Mouse (Mus musculus) midbrain, embryonic 12.5 days (tissue): Measurements from ENCODE around the gene P3h1. TPM values are rescaled to one million over a fixed set of nuclear protein-coding genes. Genes with fewer than 3 reads are reported as not detected.
"Not testable (repeated sequence)": the region's sequence is repeated elsewhere in the genome, so short reads cannot be mapped to it uniquely, and the experiment has no call there.

Source experiments
- ATAC-seq: fragments of 200-750 bp; cut with Nextera tagmentation; 2 replicates; pipeline ENCODE4 v1.8.0; 2017; ENCODE audit warnings: low read depth, moderate TSS enrichment, moderate library complexity; ENCODE audit not compliant: low FRiP score
- H3K27ac ChIP-seq: fragments of 300-500 bp; sonication (generic); replicated peaks from 2 replicates; pipeline ENCODE4 v1.5.1; 2016; ENCODE audit warnings: mild to moderate bottlenecking
- H3K27me3 ChIP-seq: fragments of 300-500 bp; sonication (generic); 2 replicates; pipeline ENCODE4 v1.6.1; 2016; ENCODE audit warnings: mild to moderate bottlenecking
- H3K36me3 ChIP-seq: fragments of 300-500 bp; sonication (generic); 2 replicates; pipeline ENCODE4 v1.6.1; 2016
- H3K4me1 ChIP-seq: fragments of 300-500 bp; sonication (generic); 2 replicates; pipeline ENCODE4 v1.6.1; 2016
- H3K4me2 ChIP-seq: fragments of 300-500 bp; sonication (generic); replicated peaks from 2 replicates; pipeline ENCODE4 v1.6.1; 2016; ENCODE audit warnings: mild to moderate bottlenecking, moderate library complexity
- H3K4me3 ChIP-seq: fragments of 300-500 bp; sonication (generic); 2 replicates; pipeline ENCODE4 v1.5.1; 2016; ENCODE audit warnings: mild to moderate bottlenecking
- H3K9ac ChIP-seq: fragments of 300-500 bp; sonication (generic); replicated peaks from 2 replicates; pipeline ENCODE4 v1.6.1; 2016; ENCODE audit warnings: mild to moderate bottlenecking, moderate library complexity
- H3K9me3 ChIP-seq: fragments of 300-500 bp; sonication (generic); 2 replicates; pipeline ENCODE4 v1.6.1; 2016; ENCODE audit warnings: mild to moderate bottlenecking
- WGBS: fragments of 180-500 bp; shearing (Covaris S2); methylation state at CpG from one replicate; pipeline ENCODE4 v1.1.7; 2016; 5-methylcytosine and 5-hydroxymethylcytosine counted together
- polyA plus RNA-seq: library from polyadenylated mRNA; unstranded; fragments of >200 nt; fragmentation: Nextera tagmentation; extraction: Ambion mirVana; gene quantifications from 2 replicates; pipeline ENCODE4 v1.2.1, GENCODE M21; 2016

The P3h1 gene
- polyA plus RNA-seq, 1 experiment from 2014 or later, result 17.7 TPM

GRCm38 (mm10) chr4:119257083-119257482, 24.4 kb downstream of the P3h1 start:
- H3K9ac ChIP-seq, result no peak overlapping the region
- no peak overlapping the region for H3K4me2 ChIP-seq
- no peak for ATAC-seq
- H3K27ac ChIP-seq, result no peak overlapping the region
- 81% methylated on average over 6 of the region's 6 CpGs for WGBS
- peaks cover 19% of the 10 kb centered on the region for H3K4me1 ChIP-seq
- no peaks in the 10 kb centered on the region for H3K27me3 ChIP-seq
- H3K36me3 ChIP-seq, result no peaks in the 10 kb centered on the region
- H3K4me3 ChIP-seq, result no peak overlapping the region
- no peaks in the 10 kb centered on the region for H3K9me3 ChIP-seq

GRCm38 (mm10) chr4:119259344-119260254, 26.9 kb downstream of the P3h1 start:
- Histone ChIP-seq H3K4me1 (peaks cover 7% of the 10 kb centered on the region), H3K4me2 (no peak overlapping the region), H3K9me3 (no peaks in the 10 kb centered on the region), H3K4me3 (no peak overlapping the region), H3K36me3 (no peaks in the 10 kb centered on the region), H3K27ac (no peak overlapping the region), H3K9ac (no peak overlapping the region), H3K27me3 (no peaks in the 10 kb centered on the region)
- WGBS, result 78% methylated on average over 15 of the region's 15 CpGs
- no peak for ATAC-seq

- no peaks in the 10 kb centered on the region for H3K9me3 ChIP-seq
- no peaks in the 10 kb centered on the region for H3K4me1 ChIP-seq
- no peaks in the 10 kb centered on the region for H3K36me3 ChIP-seq
- H3K9ac ChIP-seq, result no peak overlapping the region
- H3K4me3 ChIP-seq, result no peak overlapping the region
- no peak overlapping the region for H3K27ac ChIP-seq
- no peak overlapping the region for H3K4me2 ChIP-seq
- H3K27me3 ChIP-seq, result no peaks in the 10 kb centered on the region
- ATAC-seq, result no peak
- WGBS, result 66% methylated on average over 7 of the region's 7 CpGs
Observed at GRCm38 (mm10) chr4:119261087-119261713, 28.5 kb downstream of the P3h1 start.

GRCm38 (mm10) chr4:119262483-119262882, 29.8 kb downstream of the P3h1 start:
- ATAC-seq, result no peak
- Histone ChIP-seq H3K9ac (no peak overlapping the region), H3K9me3 (no peaks in the 10 kb centered on the region), H3K27ac (no peak overlapping the region), H3K36me3 (no peaks in the 10 kb centered on the region), H3K4me2 (no peak overlapping the region), H3K4me1 (no peaks in the 10 kb centered on the region), H3K27me3 (no peaks in the 10 kb centered on the region), H3K4me3 (no peak overlapping the region)
- 94% methylated on average over 5 of the region's 5 CpGs for WGBS

GRCm38 (mm10) chr4:119263459-119263858, 30.7 kb downstream of the P3h1 start:
- no peaks in the 10 kb centered on the region for H3K27me3 ChIP-seq
- no peak overlapping the region for H3K4me3 ChIP-seq
- 83% methylated on average over 3 of the region's 3 CpGs for WGBS
- H3K4me2 ChIP-seq, result no peak overlapping the region
- no peaks in the 10 kb centered on the region for H3K4me1 ChIP-seq
- ATAC-seq, result no peak
- no peak overlapping the region for H3K9ac ChIP-seq
- H3K36me3 ChIP-seq, result no peaks in the 10 kb centered on the region
- no peaks in the 10 kb centered on the region for H3K9me3 ChIP-seq
- no peak overlapping the region for H3K27ac ChIP-seq

GRCm38 (mm10) chr4:119266606-119267005, 33.9 kb downstream of the P3h1 start:
- Histone ChIP-seq H3K9me3 (no peaks in the 10 kb centered on the region), H3K4me1 (no peaks in the 10 kb centered on the region), H3K9ac (no peak overlapping the region), H3K4me3 (no peak overlapping the region), H3K27ac (no peak overlapping the region), H3K27me3 (no peaks in the 10 kb centered on the region), H3K36me3 (peaks cover 27% of the 10 kb centered on the region), H3K4me2 (no peak overlapping the region)
- ATAC-seq, result no peak
- WGBS, result 78% methylated on average over 13 of the region's 13 CpGs

- Histone ChIP-seq H3K4me3 (no peak overlapping the region), H3K9me3 (no peaks in the 10 kb centered on the region), H3K4me2 (no peak overlapping the region), H3K4me1 (no peaks in the 10 kb centered on the region), H3K36me3 (peaks cover 94% of the 10 kb centered on the region), H3K27me3 (no peaks in the 10 kb centered on the region), H3K9ac (no peak overlapping the region), H3K27ac (no peak overlapping the region)
- ATAC-seq, result no peak
- 93% methylated on average over 1 of the region's 1 CpGs for WGBS
Observed at GRCm38 (mm10) chr4:119274627-119275026, 41.9 kb downstream of the P3h1 start.

GRCm38 (mm10) chr4:119275226-119275625, 42.5 kb downstream of the P3h1 start:
- no peaks in the 10 kb centered on the region for H3K4me1 ChIP-seq
- H3K9ac ChIP-seq, result no peak overlapping the region
- no peaks in the 10 kb centered on the region for H3K9me3 ChIP-seq
- no peak overlapping the region for H3K27ac ChIP-seq
- no peak overlapping the region for H3K4me2 ChIP-seq
- ATAC-seq, result no peak
- WGBS, result 92% methylated on average over 2 of the region's 2 CpGs
- no peaks in the 10 kb centered on the region for H3K27me3 ChIP-seq
- no peak overlapping the region for H3K4me3 ChIP-seq
- peaks cover 94% of the 10 kb centered on the region for H3K36me3 ChIP-seq

- ATAC-seq, result no peak
- no peaks in the 10 kb centered on the region for H3K4me1 ChIP-seq
- WGBS, result 86% methylated on average over 2 of the region's 2 CpGs
- peaks cover 93% of the 10 kb centered on the region for H3K36me3 ChIP-seq
- no peak overlapping the region for H3K27ac ChIP-seq
- H3K4me3 ChIP-seq, result no peak overlapping the region
- H3K4me2 ChIP-seq, result no peak overlapping the region
- H3K27me3 ChIP-seq, result no peaks in the 10 kb centered on the region
- H3K9ac ChIP-seq, result no peak overlapping the region
- no peaks in the 10 kb centered on the region for H3K9me3 ChIP-seq
Observed at GRCm38 (mm10) chr4:119275726-119276125, 43.0 kb downstream of the P3h1 start.

GRCm38 (mm10) chr4:119278784-119279183, 46.1 kb downstream of the P3h1 start:
- 92% methylated on average over 15 of the region's 15 CpGs for WGBS
- H3K27ac ChIP-seq, H3K9me3 ChIP-seq, H3K27me3 ChIP-seq, ATAC-seq, H3K9ac ChIP-seq, H3K4me1 ChIP-seq, H3K4me3 ChIP-seq, H3K4me2 ChIP-seq: not testable (repeated sequence)
- peaks cover 94% of the 10 kb centered on the region for H3K36me3 ChIP-seq

- H3K4me3 ChIP-seq, result no peak overlapping the region
- no peak for ATAC-seq
- H3K9me3 ChIP-seq, result no peaks in the 10 kb centered on the region
- 100% methylated on average over 1 of the region's 1 CpGs for WGBS
- no peak overlapping the region for H3K4me2 ChIP-seq
- H3K27ac ChIP-seq, result no peak overlapping the region
- no peak overlapping the region for H3K9ac ChIP-seq
- no peaks in the 10 kb centered on the region for H3K27me3 ChIP-seq
- 0 out of 2 replicates have a peak, but pooled peaks cover 3% of the 10 kb centered on the region for H3K4me1 ChIP-seq
- peaks cover 66% of the 10 kb centered on the region for H3K36me3 ChIP-seq
Observed at GRCm38 (mm10) chr4:119284861-119285260, 52.1 kb downstream of the P3h1 start.

GRCm38 (mm10) chr4:119285336-119285735, 52.6 kb downstream of the P3h1 start:
- 88% methylated on average over 2 of the region's 2 CpGs for WGBS
- H3K4me1 ChIP-seq, result 0 out of 2 replicates have a peak, but pooled peaks cover 3% of the 10 kb centered on the region

More at GRCm38 (mm10) chr4:119285336-119285735, 52.6 kb downstream of the P3h1 start:
- peaks cover 61% of the 10 kb centered on the region for H3K36me3 ChIP-seq
- no peaks in the 10 kb centered on the region for H3K9me3 ChIP-seq
- no peak for ATAC-seq
- H3K4me3 ChIP-seq, result no peak overlapping the region
- no peak overlapping the region for H3K4me2 ChIP-seq
- H3K9ac ChIP-seq, result no peak overlapping the region
- no peak overlapping the region for H3K27ac ChIP-seq
- H3K27me3 ChIP-seq, result no peaks in the 10 kb centered on the region
